Mouse (Mus musculus) stomach, embryonic 16.5 days (tissue): ENCODE results near the gene Elp5. TPM values are rescaled to one million over a fixed set of nuclear protein-coding genes. Genes with fewer than 3 reads are reported as not detected.

ENCODE experiments used
- ATAC-seq: fragments of 200-750 bp; cut with Nextera tagmentation; 2 replicates; pipeline ENCODE4 v1.8.0; 2017; ENCODE audit warnings: moderate number of reproducible peaks, moderate TSS enrichment; ENCODE audit not compliant: insufficient read depth, low FRiP score
- H3K27ac ChIP-seq: fragments of 300-500 bp; sonication (generic); 2 replicates; pipeline ENCODE4 v1.5.1; 2014; ENCODE audit warnings: low read length
- H3K27me3 ChIP-seq: fragments of 300-500 bp; sonication (generic); 2 replicates; pipeline ENCODE4 v1.6.1; 2014; ENCODE audit warnings: low read length, control low read depth, mixed read lengths; ENCODE audit not compliant: control insufficient read depth, insufficient read depth
- H3K36me3 ChIP-seq: fragments of 300-500 bp; sonication (generic); 2 replicates; pipeline ENCODE4 v1.6.1; 2014; ENCODE audit warnings: low read length; ENCODE audit not compliant: control insufficient read depth, insufficient read depth
- H3K4me1 ChIP-seq: fragments of 300-500 bp; sonication (generic); 2 replicates; pipeline ENCODE4 v1.6.1; 2014; ENCODE audit warnings: low read length, control low read depth, mixed read lengths; ENCODE audit not compliant: control insufficient read depth, insufficient read depth
- H3K4me2 ChIP-seq: fragments of 300-500 bp; sonication (generic); 2 replicates; pipeline ENCODE4 v1.6.1; 2014; ENCODE audit warnings: low read depth, low read length, mixed read lengths
- H3K4me3 ChIP-seq: fragments of 300-500 bp; sonication (generic); replicated peaks from 2 replicates; pipeline ENCODE4 v1.5.1; 2014; ENCODE audit warnings: mild to moderate bottlenecking, low read length
- H3K9ac ChIP-seq: fragments of 300-500 bp; sonication (generic); 2 replicates; pipeline ENCODE4 v1.6.1; 2014; ENCODE audit warnings: low read length
- H3K9me3 ChIP-seq: fragments of 300-500 bp; sonication (generic); replicated peaks from 2 replicates; pipeline ENCODE4 v1.6.1; 2016; ENCODE audit warnings: low read length, control low read depth; ENCODE audit not compliant: control insufficient read depth
- WGBS: fragments of 180-500 bp; shearing (Covaris S2); extraction: QIAGEN DNeasy Blood & Tissue Kit; methylation state at CpG from one replicate; pipeline ENCODE4 v1.1.7; 2014; 5-methylcytosine and 5-hydroxymethylcytosine counted together
- polyA plus RNA-seq: library from polyadenylated mRNA; unstranded; fragments of >200 nt; fragmentation: Nextera tagmentation; extraction: Ambion mirVana; gene quantifications from 2 replicates; pipeline ENCODE4 v1.2.1, GENCODE M21; 2015

The Elp5 gene
- polyA plus RNA-seq, 1 experiment from 2014 or later, result 102 TPM

- Histone ChIP-seq H3K9me3 (no peaks in the 10 kb centered on the region), H3K9ac (peak overlapping the region; percentile 68), H3K27me3 (no peaks in the 10 kb centered on the region), H3K4me1 (peaks cover 26% of the 10 kb centered on the region), H3K4me3 (peak overlapping the region; percentile 65), H3K36me3 (0 out of 2 replicates have a peak, but pooled peaks cover 8% of the 10 kb centered on the region), H3K27ac (peak overlapping the region; percentile 87), H3K4me2 (peak overlapping the region; percentile 77)
- 79% methylated on average over 18 of the region's 18 CpGs for WGBS
- no peak for ATAC-seq
Measured at GRCm38 (mm10) chr11:69945997-69946891, 36.1 kb downstream of the Elp5 start.

- no peaks in the 10 kb centered on the region for H3K27me3 ChIP-seq
- H3K4me3 ChIP-seq, result peak overlapping the region; percentile 65; the same call in 1 of the 2 replicates
- H3K9me3 ChIP-seq, result no peaks in the 10 kb centered on the region
- no peak overlapping the region for H3K27ac ChIP-seq
- peak overlapping the region; percentile 77; the same call in 1 of the 2 replicates for H3K4me2 ChIP-seq
- WGBS, result 73% methylated on average over 13 of the region's 13 CpGs
- H3K9ac ChIP-seq, result 0 out of 2 replicates have a peak overlapping the region, but pooled peaks have one; percentile 2
- no peak for ATAC-seq
- H3K4me1 ChIP-seq, result peaks cover 26% of the 10 kb centered on the region
- H3K36me3 ChIP-seq, result 0 out of 2 replicates have a peak, but pooled peaks cover 8% of the 10 kb centered on the region
Measured at GRCm38 (mm10) chr11:69945216-69945615, 37.1 kb downstream of the Elp5 start.

GRCm38 (mm10) chr11:69940962-69941361 lies 41.4 kb downstream of the Elp5 start:
- H3K27ac ChIP-seq, result no peak overlapping the region
- peaks cover 17% of the 10 kb centered on the region for H3K4me1 ChIP-seq
- no peak overlapping the region for H3K4me3 ChIP-seq
- no peaks in the 10 kb centered on the region; the same call in 1 of the 2 replicates for H3K27me3 ChIP-seq
- WGBS, result 70% methylated on average over 4 of the region's 4 CpGs
- no peaks in the 10 kb centered on the region for H3K9me3 ChIP-seq
- no peak overlapping the region for H3K9ac ChIP-seq
- ATAC-seq, result no peak
- H3K36me3 ChIP-seq, result 0 out of 2 replicates have a peak, but pooled peaks cover 8% of the 10 kb centered on the region
- H3K4me2 ChIP-seq, result no peak overlapping the region

- no peak overlapping the region for H3K4me2 ChIP-seq
- no peaks in the 10 kb centered on the region; the same call in 1 of the 2 replicates for H3K27me3 ChIP-seq
- H3K27ac ChIP-seq, result no peak overlapping the region
- peaks cover 24% of the 10 kb centered on the region for H3K4me1 ChIP-seq
- no peak overlapping the region for H3K9ac ChIP-seq
- no peaks in the 10 kb centered on the region for H3K9me3 ChIP-seq
- 0 out of 2 replicates have a peak, but pooled peaks cover 2% of the 10 kb centered on the region for H3K36me3 ChIP-seq
- no peak overlapping the region for H3K4me3 ChIP-seq
- no peak for ATAC-seq
- 93% methylated on average over 17 of the region's 17 CpGs for WGBS
Measured at GRCm38 (mm10) chr11:69939731-69940130, 42.6 kb downstream of the Elp5 start.

- Histone ChIP-seq H3K4me1 (peaks cover 27% of the 10 kb centered on the region), H3K36me3 (no peaks in the 10 kb centered on the region), H3K9ac (no peak overlapping the region), H3K9me3 (no peaks in the 10 kb centered on the region), H3K27me3 (no peaks in the 10 kb centered on the region; the same call in 1 of the 2 replicates), H3K4me2 (no peak overlapping the region), H3K27ac (no peak overlapping the region), H3K4me3 (no peak overlapping the region)
- 59% methylated on average over 5 of the region's 5 CpGs for WGBS
- ATAC-seq, result no peak
Measured at GRCm38 (mm10) chr11:69939181-69939580, 43.1 kb downstream of the Elp5 start.

GRCm38 (mm10) chr11:69938401-69938979 lies 43.8 kb downstream of the Elp5 start:
- peaks cover 27% of the 10 kb centered on the region for H3K4me1 ChIP-seq
- H3K4me2 ChIP-seq, result no peak overlapping the region
- no peak for ATAC-seq
- H3K36me3 ChIP-seq, result no peaks in the 10 kb centered on the region
- H3K27me3 ChIP-seq, result no peaks in the 10 kb centered on the region; the same call in 1 of the 2 replicates
- no peaks in the 10 kb centered on the region for H3K9me3 ChIP-seq
- no peak overlapping the region for H3K27ac ChIP-seq
- H3K9ac ChIP-seq, result no peak overlapping the region; the same call in 1 of the 2 replicates
- no peak overlapping the region for H3K4me3 ChIP-seq
- 33% methylated on average over 9 of the region's 9 CpGs for WGBS

GRCm38 (mm10) chr11:69937834-69938233 lies 44.5 kb downstream of the Elp5 start:
- H3K9me3 ChIP-seq, result no peaks in the 10 kb centered on the region
- H3K27me3 ChIP-seq, result no peaks in the 10 kb centered on the region; the same call in 1 of the 2 replicates
- no peak overlapping the region for H3K4me3 ChIP-seq
- H3K27ac ChIP-seq, result peak overlapping the region; percentile 7; the same call in 1 of the 2 replicates
- H3K36me3 ChIP-seq, result no peaks in the 10 kb centered on the region
- 71% methylated on average over 5 of the region's 5 CpGs for WGBS
- no peak overlapping the region for H3K4me2 ChIP-seq
- peak overlapping the region; percentile 3 for H3K9ac ChIP-seq
- ATAC-seq, result no peak
- H3K4me1 ChIP-seq, result peaks cover 27% of the 10 kb centered on the region

GRCm38 (mm10) chr11:69937385-69937784 lies 44.9 kb downstream of the Elp5 start:
- Histone ChIP-seq H3K4me2 (no peak overlapping the region), H3K4me1 (peaks cover 27% of the 10 kb centered on the region), H3K27me3 (no peaks in the 10 kb centered on the region; the same call in 1 of the 2 replicates), H3K9ac (peak overlapping the region; percentile 3; the same call in 1 of the 2 replicates), H3K27ac (peak overlapping the region; percentile 7; the same call in 1 of the 2 replicates), H3K36me3 (no peaks in the 10 kb centered on the region), H3K4me3 (no peak overlapping the region), H3K9me3 (no peaks in the 10 kb centered on the region)
- WGBS, result 30% methylated on average over 4 of the region's 4 CpGs
- ATAC-seq, result 0 out of 2 replicates have a peak, but pooled peaks have one; percentile 4
